Mouse (Mus musculus): ENCODE results near the gene Chst5.

DNA sequence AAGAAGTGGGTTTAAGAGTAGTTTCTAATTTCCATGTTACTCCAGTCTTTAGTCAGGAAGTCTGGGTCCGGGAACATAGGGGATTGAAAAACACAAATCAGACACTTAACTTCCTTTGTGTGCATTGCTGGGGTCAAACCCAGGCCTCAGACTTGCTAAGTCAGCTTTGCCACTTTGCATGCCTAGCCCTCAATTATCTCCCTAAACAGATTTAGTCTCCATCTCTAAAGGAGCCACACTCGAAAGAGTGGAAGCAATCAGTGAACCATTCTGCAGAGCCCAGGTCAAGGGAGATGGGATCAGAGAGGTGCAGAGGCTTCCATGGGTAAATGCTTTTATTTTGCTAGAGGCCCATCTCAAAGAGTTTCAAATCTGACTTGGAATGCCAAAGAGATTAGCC lies 41.6 kb downstream of the Chst5 start:
- no peak for TF ChIP-seq CTCF (IDR thresholded peaks at IDR 0.05; ENCODE audit: extremely low read depth, insufficient read length, insufficient replicate concordance, low read depth, low read length)
- no peak for TF ChIP-seq POLR2A (IDR thresholded peaks at IDR 0.05; ENCODE audit: low read depth, low read length)
